Mouse (Mus musculus): Measurements from ENCODE around the gene Rps6ka3.

- no peak for TF ChIP-seq POLR2A (IDR thresholded peaks at IDR 0.05; ENCODE audit: insufficient read depth, low read depth, low read length)
- TF ChIP-seq CTCF (IDR thresholded peaks at IDR 0.05; ENCODE audit: insufficient read depth, low read depth, low read length): no peak
Measured at GRCm38 (mm10) chrX:159171579-159171978, 38.5 kb upstream of the Rps6ka3 start.
